Mouse (Mus musculus): ENCODE measurements at regions not wholly inside any gene's neighbourhood (a gene's known extent, or its start where the extent isn't known, plus 50 kb on each side); places are given as distances from the start of the nearest gene placed in this dataset.

GRCm38 (mm10) chr15:63652216-63652961 is 192.6 kb downstream of the Gsdmc2 start:
- no peak overlapping the region for H3K9ac ChIP-seq (ENCODE audit: low read depth, low read length)
- 38% methylated on average over 11 of the region's 11 CpGs for WGBS
- H3K4me1 ChIP-seq (ENCODE audit: control insufficient read depth, insufficient read depth, low read depth, low read length): no peaks in the 10 kb centered on the region
- H3K9me3 ChIP-seq (ENCODE audit: control insufficient read depth, low read length): no peaks in the 10 kb centered on the region
- ATAC-seq: peak; percentile 76
- H3K4me2 ChIP-seq (ENCODE audit: low read length): no peak overlapping the region
- H3K36me3 ChIP-seq (ENCODE audit: control insufficient read depth, insufficient read depth, low read length): no peaks in the 10 kb centered on the region
- H3K27ac ChIP-seq (ENCODE audit: low read depth, low read length): no peak overlapping the region
- no peaks in the 10 kb centered on the region for H3K27me3 ChIP-seq (replicated peaks; ENCODE audit: control insufficient read depth, insufficient read depth, low read length)
- no peak overlapping the region for H3K4me3 ChIP-seq (ENCODE audit: low read length)

- WGBS: 65% methylated on average over 7 of the region's 7 CpGs
- no peak for ATAC-seq
- H3K36me3 ChIP-seq (ENCODE audit: control insufficient read depth, insufficient read depth, low read length): no peaks in the 10 kb centered on the region
These were observed 193.9 kb downstream of the Gsdmc2 start for GRCm38 (mm10) chr15:63651120-63651519.

DNA sequence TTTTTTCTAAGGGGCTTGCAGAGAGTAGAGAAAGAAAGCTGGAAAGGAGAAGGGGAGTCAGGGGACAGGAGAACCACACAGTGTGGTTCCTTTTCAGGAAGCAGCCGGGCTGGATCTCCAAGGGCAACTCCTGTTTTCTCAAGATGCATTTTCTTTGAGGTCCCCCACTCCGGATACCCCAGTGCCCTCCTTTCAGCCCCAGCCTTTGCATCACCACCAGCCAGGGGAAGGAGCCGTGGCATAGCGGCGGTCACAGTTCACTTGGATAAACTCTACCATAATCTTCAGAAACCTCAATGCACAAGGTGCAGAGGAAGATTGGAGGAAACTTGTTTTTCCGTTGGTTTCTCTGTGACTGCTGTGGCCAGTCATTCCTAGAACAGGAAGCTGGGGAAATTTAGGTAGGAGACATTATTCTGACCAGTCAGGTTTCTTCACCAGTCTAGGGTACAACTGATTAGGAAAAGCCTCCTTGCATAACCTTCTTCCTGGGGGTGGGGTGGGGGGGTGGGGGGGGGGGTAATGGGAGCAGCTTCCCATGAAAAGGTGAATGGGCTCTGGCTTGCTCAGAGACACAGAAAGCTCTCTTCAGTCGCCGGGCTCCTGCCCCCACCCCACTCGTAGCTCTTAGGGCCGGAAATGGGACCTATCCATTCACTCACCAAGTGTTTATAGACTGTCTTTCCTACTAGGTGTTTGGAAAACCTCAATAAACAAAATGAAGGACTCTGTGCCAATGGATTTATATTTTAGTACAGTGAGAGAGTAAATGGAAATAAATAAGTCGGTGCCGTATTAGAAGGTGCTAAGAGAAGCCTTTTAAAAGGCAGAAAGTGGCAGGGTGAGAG is 196.6 kb downstream of the Gsdmc2 start:
- ATAC-seq: no peak
- H3K4me2 ChIP-seq (ENCODE audit: low read length): no peak overlapping the region
- 78% methylated on average over 12 of the region's 12 CpGs for WGBS
- no peaks in the 10 kb centered on the region for H3K9me3 ChIP-seq (ENCODE audit: control insufficient read depth, low read length)
- no peaks in the 10 kb centered on the region for H3K27me3 ChIP-seq (replicated peaks; ENCODE audit: control insufficient read depth, insufficient read depth, low read length)
- H3K4me3 ChIP-seq (ENCODE audit: low read length): no peak overlapping the region
- no peaks in the 10 kb centered on the region for H3K36me3 ChIP-seq (ENCODE audit: control insufficient read depth, insufficient read depth, low read length)
- H3K9ac ChIP-seq (ENCODE audit: low read depth, low read length): no peak overlapping the region
- no peaks in the 10 kb centered on the region for H3K4me1 ChIP-seq (ENCODE audit: control insufficient read depth, insufficient read depth, low read depth, low read length)
- no peak overlapping the region for H3K27ac ChIP-seq (ENCODE audit: low read depth, low read length)

More at GRCm38 (mm10) chr15:63651120-63651519, 193.9 kb downstream of the Gsdmc2 start:
- no peak overlapping the region for H3K9ac ChIP-seq (ENCODE audit: low read depth, low read length)
- no peaks in the 10 kb centered on the region for H3K9me3 ChIP-seq (ENCODE audit: control insufficient read depth, low read length)
- H3K4me3 ChIP-seq (ENCODE audit: low read length): no peak overlapping the region
- H3K4me2 ChIP-seq (ENCODE audit: low read length): no peak overlapping the region
- no peak overlapping the region for H3K27ac ChIP-seq (ENCODE audit: low read depth, low read length)
- no peaks in the 10 kb centered on the region for H3K27me3 ChIP-seq (replicated peaks; ENCODE audit: control insufficient read depth, insufficient read depth, low read length)
- H3K4me1 ChIP-seq (ENCODE audit: control insufficient read depth, insufficient read depth, low read depth, low read length): no peaks in the 10 kb centered on the region

GRCm38 (mm10) chr15:63624814-63625213 is 220.2 kb downstream of the Gsdmc2 start:
- no peaks in the 10 kb centered on the region for H3K9me3 ChIP-seq (ENCODE audit: control insufficient read depth, low read length)
- no peak overlapping the region for H3K9ac ChIP-seq (ENCODE audit: low read depth, low read length)
- no peaks in the 10 kb centered on the region for H3K4me1 ChIP-seq (ENCODE audit: control insufficient read depth, insufficient read depth, low read depth, low read length)
- H3K4me3 ChIP-seq (ENCODE audit: low read length): no peak overlapping the region
- no peak for ATAC-seq
- no peaks in the 10 kb centered on the region for H3K27me3 ChIP-seq (replicated peaks; ENCODE audit: control insufficient read depth, insufficient read depth, low read length)
- H3K36me3 ChIP-seq (ENCODE audit: control insufficient read depth, insufficient read depth, low read length): no peaks in the 10 kb centered on the region
- H3K27ac ChIP-seq (ENCODE audit: low read depth, low read length): no peak overlapping the region
- no peak overlapping the region for H3K4me2 ChIP-seq (ENCODE audit: low read length)

GRCm38 (mm10) chr15:63624249-63624648 is 220.7 kb downstream of the Gsdmc2 start:
- ATAC-seq: peak; percentile 30; the same call in 1 of the 2 replicates
- no peak overlapping the region for H3K27ac ChIP-seq (ENCODE audit: low read depth, low read length)
- no peak overlapping the region for H3K4me2 ChIP-seq (ENCODE audit: low read length)
- no peaks in the 10 kb centered on the region for H3K36me3 ChIP-seq (ENCODE audit: control insufficient read depth, insufficient read depth, low read length)
- WGBS: 38% methylated on average over 2 of the region's 2 CpGs
- no peak overlapping the region for H3K9ac ChIP-seq (ENCODE audit: low read depth, low read length)
- H3K4me1 ChIP-seq (ENCODE audit: control insufficient read depth, insufficient read depth, low read depth, low read length): no peaks in the 10 kb centered on the region
- no peaks in the 10 kb centered on the region for H3K27me3 ChIP-seq (replicated peaks; ENCODE audit: control insufficient read depth, insufficient read depth, low read length)
- H3K4me3 ChIP-seq (ENCODE audit: low read length): no peak overlapping the region
- no peaks in the 10 kb centered on the region for H3K9me3 ChIP-seq (ENCODE audit: control insufficient read depth, low read length)

DNA sequence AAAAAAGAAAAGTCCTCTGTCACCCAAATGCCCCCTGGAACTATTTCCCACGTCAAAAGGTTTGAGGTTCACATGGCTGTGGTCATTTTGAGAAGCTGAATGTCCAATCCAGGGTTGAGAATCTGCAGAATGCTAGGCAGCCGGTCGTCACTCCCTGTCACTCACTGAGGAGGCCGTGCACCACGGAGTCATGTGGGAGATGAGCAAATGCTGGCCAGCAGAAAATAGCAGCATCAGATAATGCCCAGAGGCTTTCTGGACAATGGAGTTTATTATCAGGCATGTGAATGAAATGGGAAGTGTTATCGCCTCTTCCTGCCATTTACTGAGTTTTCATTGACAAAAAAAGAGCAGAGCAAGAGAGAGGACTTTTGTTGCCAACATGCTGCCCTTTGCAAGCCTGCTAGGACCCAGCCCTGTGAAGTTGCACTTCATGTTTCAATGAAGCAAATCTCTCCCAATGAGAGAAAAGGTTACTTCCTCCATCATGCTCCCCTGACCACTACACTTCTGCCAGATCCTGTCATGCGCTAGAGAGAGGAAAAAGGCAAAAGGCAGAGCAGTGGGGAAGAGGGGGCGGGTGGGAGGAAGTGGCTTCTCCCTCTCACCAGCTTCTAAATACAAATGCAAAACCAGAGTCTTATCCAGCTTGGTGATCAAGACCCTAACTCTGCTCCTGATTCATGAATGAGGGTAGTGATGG is 228.3 kb downstream of the Gsdmc2 start:
- Histone ChIP-seq H3K4me3 (ENCODE audit: low read length) (no peak overlapping the region), H3K27me3 (replicated peaks; ENCODE audit: control insufficient read depth, insufficient read depth, low read length) (no peaks in the 10 kb centered on the region), H3K27ac (ENCODE audit: low read depth, low read length) (no peak overlapping the region), H3K36me3 (ENCODE audit: control insufficient read depth, insufficient read depth, low read length) (no peaks in the 10 kb centered on the region), H3K9me3 (ENCODE audit: control insufficient read depth, low read length) (no peaks in the 10 kb centered on the region), H3K4me1 (ENCODE audit: control insufficient read depth, insufficient read depth, low read depth, low read length) (no peaks in the 10 kb centered on the region), H3K9ac (ENCODE audit: low read depth, low read length) (no peak overlapping the region), H3K4me2 (ENCODE audit: low read length) (no peak overlapping the region)
- no peak for ATAC-seq
- WGBS: 69% methylated on average over 8 of the region's 8 CpGs

- H3K27me3 ChIP-seq (replicated peaks; ENCODE audit: control insufficient read depth, insufficient read depth, low read length): no peaks in the 10 kb centered on the region
- no peaks in the 10 kb centered on the region for H3K4me1 ChIP-seq (ENCODE audit: control insufficient read depth, insufficient read depth, low read depth, low read length)
- ATAC-seq: no peak
- no peaks in the 10 kb centered on the region for H3K9me3 ChIP-seq (ENCODE audit: control insufficient read depth, low read length)
- no peak overlapping the region for H3K27ac ChIP-seq (ENCODE audit: low read depth, low read length)
- no peak overlapping the region for H3K9ac ChIP-seq (ENCODE audit: low read depth, low read length)
- 90% methylated on average over 2 of the region's 2 CpGs for WGBS
- H3K36me3 ChIP-seq (ENCODE audit: control insufficient read depth, insufficient read depth, low read length): no peaks in the 10 kb centered on the region
- no peak overlapping the region for H3K4me2 ChIP-seq (ENCODE audit: low read length)
- no peak overlapping the region for H3K4me3 ChIP-seq (ENCODE audit: low read length)
These were observed 230.8 kb downstream of the Gsdmc2 start for GRCm38 (mm10) chr15:63614191-63614590.

- 90% methylated on average over 1 of the region's 1 CpGs for WGBS
- Histone ChIP-seq H3K27me3 (replicated peaks; ENCODE audit: control insufficient read depth, insufficient read depth, low read length) (no peaks in the 10 kb centered on the region), H3K9ac (ENCODE audit: low read depth, low read length) (no peak overlapping the region)
These were observed 231.9 kb downstream of the Gsdmc2 start for GRCm38 (mm10) chr15:63613120-63613519.

GRCm38 (mm10) chr15:63611161-63611560 is 233.8 kb downstream of the Gsdmc2 start:
- Histone ChIP-seq H3K4me2 (ENCODE audit: low read length) (no peak overlapping the region), H3K9ac (ENCODE audit: low read depth, low read length) (no peak overlapping the region), H3K9me3 (ENCODE audit: control insufficient read depth, low read length) (no peaks in the 10 kb centered on the region), H3K27ac (ENCODE audit: low read depth, low read length) (no peak overlapping the region), H3K36me3 (ENCODE audit: control insufficient read depth, insufficient read depth, low read length) (no peaks in the 10 kb centered on the region), H3K27me3 (replicated peaks; ENCODE audit: control insufficient read depth, insufficient read depth, low read length) (no peaks in the 10 kb centered on the region), H3K4me1 (ENCODE audit: control insufficient read depth, insufficient read depth, low read depth, low read length) (no peaks in the 10 kb centered on the region), H3K4me3 (ENCODE audit: low read length) (no peak overlapping the region)
- WGBS: 85% methylated on average over 3 of the region's 3 CpGs
- no peak for ATAC-seq

More at GRCm38 (mm10) chr15:63613120-63613519, 231.9 kb downstream of the Gsdmc2 start:
- no peak overlapping the region for H3K27ac ChIP-seq (ENCODE audit: low read depth, low read length)
- no peaks in the 10 kb centered on the region for H3K4me1 ChIP-seq (ENCODE audit: control insufficient read depth, insufficient read depth, low read depth, low read length)
- H3K36me3 ChIP-seq (ENCODE audit: control insufficient read depth, insufficient read depth, low read length): no peaks in the 10 kb centered on the region
- ATAC-seq: no peak
- no peak overlapping the region for H3K4me3 ChIP-seq (ENCODE audit: low read length)
- no peak overlapping the region for H3K4me2 ChIP-seq (ENCODE audit: low read length)
- no peaks in the 10 kb centered on the region for H3K9me3 ChIP-seq (ENCODE audit: control insufficient read depth, low read length)
